ENCODE assay signal across 15 mouse cellular contexts in the genomic region with DNA sequence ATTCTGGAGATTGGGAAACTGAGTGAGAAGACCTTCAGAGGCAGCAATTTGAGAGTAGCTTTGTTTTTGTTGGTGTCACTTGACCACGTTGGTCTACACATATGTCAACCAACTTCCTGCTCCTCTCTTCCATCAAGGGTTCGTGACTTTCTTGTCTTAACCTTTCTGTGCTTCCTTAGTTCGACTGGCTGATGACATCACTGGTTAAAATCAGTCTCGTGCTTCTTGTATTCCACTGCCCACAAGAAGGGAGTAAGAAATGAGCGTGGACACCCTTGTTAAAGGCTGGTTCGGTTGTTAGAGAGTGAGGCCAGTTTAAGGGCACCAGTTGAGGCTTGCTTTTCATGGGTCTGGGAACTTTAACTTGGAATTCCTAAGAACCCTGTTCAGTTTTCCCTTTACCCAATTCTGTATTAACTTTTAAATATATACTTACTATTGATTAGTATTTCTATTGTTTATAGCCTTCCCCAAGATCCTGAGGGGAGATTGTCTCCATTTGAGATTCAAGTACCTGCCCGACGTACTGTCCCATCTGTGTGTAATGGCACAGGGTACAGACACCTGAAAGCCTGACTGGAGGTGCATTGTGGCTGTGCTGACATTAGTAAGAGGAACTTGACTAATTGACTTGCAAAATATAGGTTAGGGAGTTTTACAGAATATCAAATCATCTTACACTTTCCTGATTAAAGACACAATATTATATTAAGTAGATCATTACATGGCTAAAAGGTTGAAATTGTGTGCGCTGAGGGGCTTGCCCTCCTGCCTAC.
"Had no signal": no experiment of that assay in that cellular context is flagged by ENCODE, and none has a peak within 500 bp of the region (broad histone marks: within the 10 kb centered on the region; RNA-seq: fewer than 3 reads in every experiment).

No protein-coding gene starts in this region.

- H3K9me3 ChIP-seq: hindbrain, embryonic 15.5 days; limb, embryonic 15.5 days; midbrain, embryonic 12.5 days; neural tube, embryonic 13.5 days; stomach, embryonic 15.5 days had no signal

- H3K27me3 ChIP-seq: hindbrain, embryonic 15.5 days; limb, embryonic 15.5 days; midbrain, embryonic 12.5 days; neural tube, embryonic 13.5 days; stomach, embryonic 15.5 days had no signal

- H3K27ac ChIP-seq: hindbrain, embryonic 15.5 days; limb, embryonic 15.5 days; midbrain, embryonic 12.5 days; neural tube, embryonic 13.5 days; stomach, embryonic 15.5 days had no signal

- H3K36me3 ChIP-seq: hindbrain, embryonic 15.5 days; neural tube, embryonic 13.5 days; stomach, embryonic 15.5 days had no signal

- H3K4me3 ChIP-seq: hindbrain, embryonic 15.5 days; limb, embryonic 15.5 days; midbrain, embryonic 12.5 days; neural tube, embryonic 13.5 days; stomach, embryonic 15.5 days had no signal

- ATAC-seq: intestine, postnatal 0 days; midbrain, embryonic 16.5 days had no signal

- H3K4me2 ChIP-seq: hindbrain, embryonic 15.5 days; limb, embryonic 15.5 days; lung, embryonic 14.5 days; midbrain, embryonic 12.5 days; neural tube, embryonic 13.5 days; stomach, embryonic 15.5 days had no signal

- H3K9ac ChIP-seq: hindbrain, embryonic 15.5 days; limb, embryonic 15.5 days; lung, embryonic 14.5 days; midbrain, embryonic 12.5 days; neural tube, embryonic 13.5 days; stomach, embryonic 15.5 days had no signal

- DNase-seq: kidney, adult 8-10 months; lung, postnatal 10 days; lung, postnatal 4 days; retina, postnatal 1 day; right cerebral cortex, postnatal 4 days; thymus, adult 2 months; thymus, postnatal 25 days had no signal
